Mouse (Mus musculus) lung, postnatal 0 days (tissue): ENCODE results near the gene Psma5. TPM values are rescaled to one million over a fixed set of nuclear protein-coding genes. Genes with fewer than 3 reads are reported as not detected.

ENCODE experiments used
- ATAC-seq: fragments of 200-750 bp; cut with Nextera tagmentation; 2 replicates; pipeline ENCODE4 v1.8.0; 2017; ENCODE audit warnings: moderate library complexity
- DNase-seq: peaks from one replicate; pipeline ENCODE4 v3.0.0-alpha.2; 2016; ENCODE audit warnings: low spot score
- H3K27ac ChIP-seq: fragments of 300-500 bp; sonication (generic); 2 replicates; pipeline ENCODE4 v1.5.1; 2014; ENCODE audit warnings: antibody characterized with exemption, mild to moderate bottlenecking, low read length, mixed read lengths
- H3K27me3 ChIP-seq: fragments of 300-500 bp; sonication (generic); replicated peaks from 2 replicates; pipeline ENCODE4 v1.6.1; 2014; ENCODE audit warnings: low read length, mixed read lengths; ENCODE audit not compliant: insufficient read depth
- H3K36me3 ChIP-seq: fragments of 300-500 bp; sonication (generic); 2 replicates; pipeline ENCODE4 v1.6.1; 2014; ENCODE audit warnings: low read length, mixed read lengths; ENCODE audit not compliant: insufficient read depth
- H3K4me1 ChIP-seq: fragments of 300-500 bp; sonication (generic); 2 replicates; pipeline ENCODE4 v1.6.1; 2014; ENCODE audit warnings: antibody characterized with exemption, low read depth, low read length, mixed read lengths; ENCODE audit not compliant: insufficient read depth
- H3K4me2 ChIP-seq: fragments of 300-500 bp; sonication (generic); replicated peaks from 2 replicates; pipeline ENCODE4 v1.6.1; 2014; ENCODE audit warnings: low read depth, mild to moderate bottlenecking, low read length, moderate library complexity, mixed read lengths
- H3K4me3 ChIP-seq: fragments of 300-500 bp; sonication (generic); 2 replicates; pipeline ENCODE4 v1.5.1; 2014; ENCODE audit warnings: low read depth, low read length
- H3K9ac ChIP-seq: fragments of 300-500 bp; sonication (generic); replicated peaks from 2 replicates; pipeline ENCODE4 v1.6.1; 2014; ENCODE audit warnings: low read depth, mild to moderate bottlenecking
- H3K9me3 ChIP-seq: fragments of 300-500 bp; sonication (generic); 2 replicates; pipeline ENCODE4 v1.6.1; 2016; ENCODE audit warnings: low read length, mixed read lengths
- CTCF ChIP-seq: IDR thresholded peaks from 2 replicates; pipeline ENCODE4 v1.5.1; 2016; ENCODE audit warnings: antibody characterized with exemption, mild to moderate bottlenecking
- EP300 ChIP-seq: IDR thresholded peaks from 2 replicates; pipeline ENCODE4 v1.6.1; 2016; ENCODE audit warnings: antibody characterized with exemption, mild to moderate bottlenecking, control low read depth
- WGBS: fragments of 180-500 bp; shearing (Covaris S2); extraction: QIAGEN DNeasy Blood & Tissue Kit; methylation state at CpG from one replicate; pipeline ENCODE4 v1.1.7; 2014; 5-methylcytosine and 5-hydroxymethylcytosine counted together
- polyA plus RNA-seq: library from polyadenylated mRNA; unstranded; fragments of >200 nt; fragmentation: Nextera tagmentation; extraction: Ambion mirVana; gene quantifications from 2 replicates; pipeline ENCODE4 v1.2.1, GENCODE M21; 2015

The Psma5 gene
- polyA plus RNA-seq, 1 experiment from 2014 or later, result 163 TPM

DNA sequence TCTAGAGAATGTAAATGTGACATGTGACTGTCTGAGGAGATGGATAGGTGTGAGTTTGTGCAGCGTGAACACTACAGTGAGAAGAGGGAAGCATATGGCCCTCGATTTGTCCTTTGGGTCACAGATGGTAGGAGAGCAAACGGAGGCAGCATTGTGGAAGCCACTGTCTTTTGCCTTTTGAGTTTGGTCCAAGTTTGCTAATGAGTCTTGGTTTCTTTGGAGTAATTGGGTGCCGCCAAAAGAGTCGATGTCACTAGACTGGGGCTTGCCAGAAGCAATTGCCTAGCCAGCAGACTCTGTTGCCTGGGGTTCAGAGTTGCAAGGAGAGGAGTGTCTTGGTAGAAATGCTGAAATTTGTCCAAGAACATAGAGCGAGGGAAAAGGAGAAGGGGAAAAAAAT is 44.9 kb upstream of the Psma5 start:
- H3K4me3 ChIP-seq, result no peak overlapping the region
- ATAC-seq (no peak), DNase-seq (no peak)
- no peak overlapping the region for H3K9ac ChIP-seq
- peaks cover 8% of the 10 kb centered on the region; the same call in 1 of the 2 replicates for H3K4me1 ChIP-seq
- H3K4me2 ChIP-seq, result no peak overlapping the region
- H3K36me3 ChIP-seq, result no peaks in the 10 kb centered on the region
- H3K9me3 ChIP-seq, result no peaks in the 10 kb centered on the region
- 65% methylated on average over 6 of the region's 6 CpGs for WGBS
- no peak overlapping the region for H3K27ac ChIP-seq
- TF ChIP-seq EP300, result no peak
- TF ChIP-seq CTCF, result no peak
- H3K27me3 ChIP-seq, result no peaks in the 10 kb centered on the region

DNA sequence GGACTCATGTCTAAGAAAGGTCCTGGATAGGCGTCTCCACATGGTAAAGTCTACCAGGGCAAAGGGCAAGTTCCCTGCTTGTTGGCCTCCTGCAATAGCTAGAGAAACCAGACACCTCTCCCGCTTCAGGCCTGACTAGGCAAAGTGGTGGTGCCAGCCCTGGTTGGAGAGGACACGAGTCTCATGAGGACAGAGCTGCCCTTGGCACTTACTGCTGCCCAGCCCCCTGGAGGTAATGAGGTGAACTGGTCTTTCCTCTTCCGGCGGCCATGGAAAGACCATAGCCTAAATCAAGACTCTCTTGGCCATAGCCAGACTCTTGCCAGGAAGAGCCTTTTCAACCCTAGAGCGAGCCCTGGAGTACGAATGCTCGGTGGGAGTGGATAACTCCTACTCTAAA is 44.3 kb upstream of the Psma5 start:
- Histone ChIP-seq H3K27me3 (no peaks in the 10 kb centered on the region), H3K4me3 (no peak overlapping the region), H3K36me3 (no peaks in the 10 kb centered on the region), H3K4me2 (no peak overlapping the region), H3K27ac (no peak overlapping the region), H3K9me3 (no peaks in the 10 kb centered on the region), H3K9ac (no peak overlapping the region), H3K4me1 (peaks cover 4% of the 10 kb centered on the region; the same call in 1 of the 2 replicates)
- no peak for ATAC-seq
- TF ChIP-seq CTCF (peak; percentile 20), EP300 (no peak)
- WGBS, result 81% methylated on average over 8 of the region's 8 CpGs
- DNase-seq, result no peak

DNA sequence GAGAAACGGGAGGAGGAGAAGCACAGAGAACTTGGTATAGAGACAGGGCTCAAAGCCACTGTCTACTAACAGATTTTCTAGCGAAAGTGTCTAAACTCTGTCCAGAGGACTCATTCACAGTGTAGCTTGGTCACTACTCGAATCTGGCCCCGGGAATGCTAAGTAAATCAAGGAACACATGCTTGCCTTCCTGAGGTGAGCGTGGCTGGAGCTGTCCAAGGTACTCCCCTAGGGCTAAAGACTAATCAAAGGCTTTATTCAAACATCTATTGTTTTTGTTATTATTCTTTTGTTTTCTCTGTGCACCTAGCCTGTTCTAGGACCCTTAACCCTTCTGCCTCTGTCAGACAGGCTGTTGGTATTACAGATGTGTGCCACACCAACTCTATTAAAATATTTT is 42.0 kb upstream of the Psma5 start:
- TF ChIP-seq CTCF, result no peak
- WGBS, result 9% methylated on average over 5 of the region's 5 CpGs
- Histone ChIP-seq H3K4me3 (no peak overlapping the region), H3K27ac (no peak overlapping the region), H3K4me2 (no peak overlapping the region), H3K9ac (no peak overlapping the region), H3K9me3 (no peaks in the 10 kb centered on the region), H3K27me3 (no peaks in the 10 kb centered on the region), H3K4me1 (0 out of 2 replicates have a peak, but pooled peaks cover under 1% of the 10 kb centered on the region), H3K36me3 (no peaks in the 10 kb centered on the region)
- ATAC-seq, result no peak
- no peak for DNase-seq

DNA sequence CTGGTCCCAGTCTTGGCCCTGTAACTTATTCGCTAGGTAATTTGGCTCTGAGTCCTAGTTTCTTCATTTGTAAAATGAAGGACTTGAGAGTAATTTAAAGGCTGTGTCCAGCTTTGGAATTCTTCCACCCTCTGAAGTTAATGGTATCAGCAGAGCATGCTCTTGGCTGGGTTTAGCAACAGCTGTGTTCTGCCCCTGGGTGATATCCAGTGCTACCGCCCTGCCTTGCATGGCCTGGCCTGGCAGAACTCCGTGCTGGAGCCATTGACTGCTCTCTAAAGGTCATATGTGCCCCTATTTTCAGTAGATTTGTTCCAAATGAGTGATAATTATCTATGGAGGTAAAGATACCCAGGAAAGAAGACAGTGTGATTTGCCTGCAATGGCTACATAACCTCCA is 36.1 kb upstream of the Psma5 start:
- H3K27me3 ChIP-seq, result peaks cover 6% of the 10 kb centered on the region; the same call in 1 of the 2 replicates
- TF ChIP-seq EP300 (no peak), CTCF (no peak)

DNA sequence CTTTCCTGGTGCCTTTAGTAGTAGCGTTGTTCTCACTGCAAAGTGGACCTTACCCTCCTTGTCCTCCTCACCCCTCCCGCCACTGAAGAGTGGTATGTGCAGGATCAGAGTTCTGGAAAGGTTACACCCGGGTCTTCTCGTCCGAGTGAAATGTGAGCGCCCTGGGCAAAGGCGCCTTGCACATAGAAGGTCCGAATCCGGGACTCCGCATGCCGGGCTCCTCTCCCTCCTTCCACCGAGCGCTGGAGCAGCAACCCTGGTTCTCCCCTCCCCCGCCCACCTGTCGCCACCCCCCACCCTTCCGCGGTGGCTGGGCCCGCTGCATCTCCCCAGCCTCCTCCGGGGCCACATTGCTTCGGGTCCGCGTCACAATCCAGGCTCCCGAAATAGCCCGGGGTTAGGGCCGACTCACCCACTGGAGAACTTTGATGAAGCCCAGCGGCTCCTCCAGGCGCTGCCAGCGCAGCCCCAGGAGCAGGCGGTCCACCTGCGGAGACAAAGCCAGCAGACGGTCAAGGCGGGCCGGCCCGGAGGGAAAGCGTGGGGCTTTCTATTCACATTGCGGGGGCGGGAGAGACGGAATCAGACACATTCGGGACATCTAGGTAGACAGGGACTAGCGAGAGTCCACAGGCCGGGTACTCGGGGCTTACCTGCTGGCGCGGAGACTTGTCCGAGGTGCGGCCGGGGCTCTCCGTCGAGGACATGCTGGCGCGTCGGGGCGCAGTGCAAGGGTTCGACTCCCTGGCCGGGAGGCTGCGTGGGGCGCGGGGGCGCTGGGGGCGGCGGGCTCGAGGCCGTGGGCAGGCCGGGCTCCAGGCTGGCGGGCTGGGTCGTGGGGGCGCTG is 30.8 kb upstream of the Psma5 start:
- DNase-seq, result no peak
- Histone ChIP-seq H3K27ac (no peak overlapping the region), H3K9ac (no peak overlapping the region), H3K4me1 (no peaks in the 10 kb centered on the region), H3K4me2 (peak overlapping the region; percentile 72), H3K4me3 (peak overlapping the region; percentile 42), H3K9me3 (no peaks in the 10 kb centered on the region), H3K36me3 (no peaks in the 10 kb centered on the region), H3K27me3 (peaks cover 16% of the 10 kb centered on the region)
- peak; percentile 8; the same call in 1 of the 2 replicates for ATAC-seq
- 4% methylated on average over 54 of the region's 67 CpGs for WGBS
- no peak for TF ChIP-seq CTCF
- TF ChIP-seq EP300, result no peak

More for the DNA sequence above, 36.1 kb upstream of the Psma5 start:
- Histone ChIP-seq H3K4me2 (no peak overlapping the region), H3K4me3 (no peak overlapping the region), H3K4me1 (no peaks in the 10 kb centered on the region), H3K27ac (no peak overlapping the region), H3K36me3 (no peaks in the 10 kb centered on the region), H3K9me3 (no peaks in the 10 kb centered on the region), H3K9ac (no peak overlapping the region)
- 64% methylated on average over 3 of the region's 3 CpGs for WGBS
- no peak for ATAC-seq
- DNase-seq, result no peak

DNA sequence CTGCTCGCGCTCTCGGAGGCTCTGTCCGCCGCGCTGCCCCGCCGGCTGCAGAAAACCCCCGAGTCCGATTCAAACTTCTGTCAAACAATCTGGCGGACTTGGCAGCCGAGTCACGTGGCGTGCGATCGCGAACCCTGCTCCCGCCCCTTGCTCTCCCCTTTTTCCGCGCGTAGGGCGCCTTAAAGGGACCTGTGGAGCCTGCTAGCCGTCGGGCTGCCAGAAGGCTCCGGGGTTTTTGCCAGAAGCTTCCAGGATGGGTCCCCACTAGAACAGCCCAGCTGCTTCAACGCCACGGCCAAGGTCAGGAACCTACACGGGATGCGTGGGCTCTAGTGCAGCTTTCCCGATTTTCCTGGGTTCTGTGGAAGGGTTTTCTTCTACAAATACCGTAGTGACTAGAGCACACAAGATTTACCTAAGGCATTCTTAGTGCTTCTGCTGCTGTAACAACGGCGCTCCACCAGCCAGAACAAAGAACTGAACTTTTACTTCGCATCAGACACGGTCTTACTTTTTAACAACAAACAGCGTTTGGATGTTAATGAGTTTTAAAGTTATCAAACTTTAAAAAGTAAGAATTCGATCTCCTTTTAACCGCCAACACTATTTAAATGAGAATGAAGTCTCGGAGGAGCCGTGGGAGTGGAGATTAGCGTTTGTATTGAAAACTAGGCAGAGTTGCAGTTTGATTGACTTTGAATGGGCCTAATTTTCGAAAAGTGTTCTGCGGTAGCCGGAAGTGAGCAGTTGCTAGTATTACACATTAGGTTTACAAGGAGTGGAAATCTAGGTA is 30.0 kb upstream of the Psma5 start, which contains the start of gene Sypl2:
Sypl2 (minus strand) TSS at position 91 of the 793 bp plus-strand sequence.
- ATAC-seq (peak; percentile 28; the same call in 1 of the 2 replicates), DNase-seq (peak; percentile 49)
- Histone ChIP-seq H3K36me3 (no peaks in the 10 kb centered on the region), H3K4me2 (peak within 1 kb of the TSS; percentile 72), H3K27me3 (peaks cover 16% of the 10 kb centered on the region), H3K4me1 (no peaks in the 10 kb centered on the region), H3K4me3 (peak within 1 kb of the TSS; percentile 42), H3K9me3 (no peaks in the 10 kb centered on the region), H3K9ac (0 out of 2 replicates have a peak within 1 kb of the TSS, but pooled peaks have one; percentile 26), H3K27ac (no peak within 1 kb of the TSS)
- TF ChIP-seq CTCF, result no peak
- TF ChIP-seq EP300, result no peak
- WGBS, result 5% methylated on average over 40 of the region's 44 CpGs
